15 mouse cellular contexts compared by ENCODE assay signal in the genomic region with DNA sequence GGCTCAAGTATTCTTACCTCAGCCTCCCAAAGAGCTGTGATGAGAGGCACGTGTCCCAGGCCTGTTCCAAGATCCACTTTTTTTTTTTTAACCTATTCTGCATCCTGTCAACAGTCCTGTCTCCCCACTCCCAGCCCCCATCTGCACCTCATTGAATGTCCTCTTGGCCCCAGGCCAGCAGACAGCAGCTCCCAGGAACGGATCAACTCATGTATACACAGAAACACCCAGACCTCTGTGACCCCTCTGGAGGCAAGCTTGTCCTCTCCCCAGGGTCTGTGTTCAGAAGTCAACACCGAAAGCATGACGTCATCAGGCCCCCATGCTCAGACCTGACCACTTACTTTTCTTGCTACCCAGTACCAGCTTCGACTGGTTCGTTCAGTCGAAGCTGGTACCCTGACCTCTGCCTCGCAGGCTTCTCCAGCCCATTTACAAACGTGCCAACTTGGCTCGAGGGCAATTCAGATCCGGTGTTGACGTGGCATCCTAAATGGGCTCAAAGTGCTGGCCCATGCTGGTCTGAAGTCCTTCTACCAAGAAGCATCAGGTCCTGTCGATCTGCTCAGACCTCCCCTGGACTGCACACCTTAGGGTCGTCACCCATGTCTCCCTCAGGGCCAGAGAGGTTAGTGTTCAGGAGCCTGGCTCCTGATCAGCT.
DNase-seq lines count a peak whose midpoint lies in the region; TF ChIP-seq lines count a peak whose summit lies in the region.
"Had no signal": no experiment of that assay in that cellular context is flagged by ENCODE, and none has a peak within 500 bp of the region (broad histone marks: within the 10 kb centered on the region; RNA-seq: fewer than 3 reads in every experiment).

No protein-coding gene starts in this region.

- intact Hi-C loops in heart, postnatal 36 days (cut with DNase I), result no loop called here

- H3K79me3 ChIP-seq in C2C12 (ENCODE audit: low read depth), result no peaks in the 10 kb centered on the region

- no peak overlapping the region for H3K4me3 ChIP-seq in C2C12 (ENCODE audit: insufficient read depth, poor library complexity, severe bottlenecking)
- H3K4me3 ChIP-seq: hindbrain, embryonic 13.5 days; liver, embryonic 12.5 days had no signal

- DNase-seq in heart, adult 18-20 months, result peak; percentile 18 to 42
- DNase-seq in heart, postnatal 36 days, result no peak
- DNase-seq in kidney, adult 11 months, result peak; percentile 49
- no peak for DNase-seq in kidney, postnatal 4 days
- peak; percentile 31 to 41 for DNase-seq in kidney, adult 8-10 months
- no peak for DNase-seq in adrenal gland, adult 8-10 months
- no peak for DNase-seq in thymus, postnatal 25 days
- DNase-seq: B cell, adult 2 months; cerebellum, adult 18-20 months; right cerebral cortex, adult 18-20 months; thymus, postnatal 14 days had no signal

- no peaks in the 10 kb centered on the region for H3K79me2 ChIP-seq in C2C12 (ENCODE audit: control insufficient read depth, insufficient read depth)

- H3K27me3 ChIP-seq in C2C12 (ENCODE audit: control insufficient read depth, insufficient read depth, insufficient read length), result no peaks in the 10 kb centered on the region
- H3K27me3 ChIP-seq: liver, embryonic 12.5 days had no signal

- no peak for TF ChIP-seq CTCF in C2C12 (IDR thresholded peaks at IDR 0.05; ENCODE audit: control insufficient read depth, insufficient read depth, insufficient read length)

- no peaks in the 10 kb centered on the region for H3K36me3 ChIP-seq in C2C12 (ENCODE audit: control insufficient read depth, insufficient read depth)
- H3K36me3 ChIP-seq: G1E; hindbrain, embryonic 13.5 days; liver, embryonic 12.5 days had no signal

- peak overlapping the region; percentile 19 for H3ac ChIP-seq in C2C12 (ENCODE audit: control insufficient read depth, insufficient read length, low read depth)

TF ChIP-seq in C2C12, 6 proteins besides CTCF, POLR2A, EP300 and RAD21:
- TF ChIP-seq CEBPB (IDR thresholded peaks at IDR 0.05; ENCODE audit: low read depth), result no peak
- no peak for TF ChIP-seq MYOG (IDR thresholded peaks at IDR 0.05; ENCODE audit: control insufficient read depth, extremely low read depth, insufficient read length)
- no peak for TF ChIP-seq FOSL1 (IDR thresholded peaks at IDR 0.05; ENCODE audit: insufficient read depth, low read length, poor library complexity, severe bottlenecking)
- TF ChIP-seq MAX (IDR thresholded peaks at IDR 0.05), result no peak
- no peak for TF ChIP-seq MYOD1 (IDR thresholded peaks at IDR 0.05; ENCODE audit: control insufficient read depth, insufficient read length, low read depth)
- TF ChIP-seq USF1 (IDR thresholded peaks at IDR 0.05; ENCODE audit: low read depth), result no peak

Comparison
In these comparisons a context has a peak if more than half of its experiments do, and no peak if none do; other contexts are left out.
1. DNase-seq: peak in heart, adult 18-20 months (2 of 2), kidney, adult 11 months (single experiment) and kidney, adult 8-10 months (2 of 2); none in heart, postnatal 36 days (0 of 2), kidney, postnatal 4 days (0 of 2), adrenal gland, adult 8-10 months (single experiment) and thymus, postnatal 25 days (single experiment).